Mouse (Mus musculus) monocyte, adult 2 months (primary cell): ENCODE data around the gene 6430571L13Rik.

Experiments
- DNase-seq, 2 experiments: peaks; one replicate each; pipeline ENCODE4 v3.0.0; 2022; ENCODE audit warnings: low spot score in 2 of 2, low read depth in 1 of 2

The 6430571L13Rik gene

GRCm38 (mm10) chr9:107377961-107378512 is 37.6 kb downstream of the 6430571L13Rik start:
- no peak for DNase-seq

- no peak for DNase-seq
Measured at GRCm38 (mm10) chr9:107381723-107382122, 41.3 kb downstream of the 6430571L13Rik start.

GRCm38 (mm10) chr9:107384396-107384795 is 44.0 kb downstream of the 6430571L13Rik start:
- DNase-seq: no peak

GRCm38 (mm10) chr9:107386722-107387121 is 46.3 kb downstream of the 6430571L13Rik start:
- no peak for DNase-seq

GRCm38 (mm10) chr9:107387708-107388107 is 47.3 kb downstream of the 6430571L13Rik start:
- no peak for DNase-seq

GRCm38 (mm10) chr9:107388263-107388662 is 47.9 kb downstream of the 6430571L13Rik start:
- DNase-seq: no peak

GRCm38 (mm10) chr9:107396397-107396796 is 56.0 kb downstream of the 6430571L13Rik start:
- DNase-seq: no peak

- no peak for DNase-seq
Measured at GRCm38 (mm10) chr9:107398968-107399367, 58.6 kb downstream of the 6430571L13Rik start.

- DNase-seq: no peak
Measured at GRCm38 (mm10) chr9:107399491-107399971, 59.1 kb downstream of the 6430571L13Rik start, which contains the start of gene Cacna2d2. TSS of gene Cacna2d2 (plus strand) at chr9:107399612.

GRCm38 (mm10) chr9:107400060-107400511 is 59.7 kb downstream of the 6430571L13Rik start:
- no peak for DNase-seq

GRCm38 (mm10) chr9:107400666-107401285 is 60.4 kb downstream of the 6430571L13Rik start:
- DNase-seq: no peak
